Mouse (Mus musculus) right cerebral cortex, postnatal 36 days (tissue): ENCODE results near the gene Dmrt1.
"Not testable (repeated sequence)": the region's sequence is repeated elsewhere in the genome, so short reads cannot be mapped to it uniquely, and the experiment has no call there.

Source experiments
- DNase-seq, 2 experiments: peaks; one replicate each; pipeline ENCODE4 v3.0.0; 2022; ENCODE audit warnings: low spot score in 2 of 2, mixed read lengths in 1 of 2

The Dmrt1 gene

GRCm38 (mm10) chr19:25505360-25506196, at the start of gene Dmrt1:
Dmrt1 (plus strand) TSS chr19:25505618.
- no peak for DNase-seq

- DNase-seq: no peak
Observed at GRCm38 (mm10) chr19:25460760-25461159, 44.7 kb upstream of the Dmrt1 start.

GRCm38 (mm10) chr19:25461553-25462320, 43.7 kb upstream of the Dmrt1 start:
- DNase-seq: no peak

- DNase-seq: not testable (repeated sequence)
Observed at GRCm38 (mm10) chr19:25475806-25476205, 29.6 kb upstream of the Dmrt1 start.

GRCm38 (mm10) chr19:25479152-25479669, 26.2 kb upstream of the Dmrt1 start:
- no peak for DNase-seq

- DNase-seq: no peak
Observed at GRCm38 (mm10) chr19:25480820-25481219, 24.6 kb upstream of the Dmrt1 start.

GRCm38 (mm10) chr19:25486561-25486960, 18.9 kb upstream of the Dmrt1 start:
- DNase-seq: no peak

- DNase-seq: no peak
Observed at GRCm38 (mm10) chr19:25487350-25487749, 18.1 kb upstream of the Dmrt1 start.

- no peak for DNase-seq
Observed at GRCm38 (mm10) chr19:25488546-25488945, 16.9 kb upstream of the Dmrt1 start.

- DNase-seq: no peak
Observed at GRCm38 (mm10) chr19:25489546-25489945, 15.9 kb upstream of the Dmrt1 start.

GRCm38 (mm10) chr19:25497434-25497833, 8.0 kb upstream of the Dmrt1 start:
- no peak for DNase-seq

GRCm38 (mm10) chr19:25504878-25505277, 540 bp upstream of the Dmrt1 start:
- DNase-seq: no peak

- DNase-seq: no peak
Observed at GRCm38 (mm10) chr19:25506616-25507015, 1.2 kb downstream of the Dmrt1 start.

GRCm38 (mm10) chr19:25514986-25515530, 9.6 kb downstream of the Dmrt1 start:
- DNase-seq: no peak

GRCm38 (mm10) chr19:25524156-25524555, 18.7 kb downstream of the Dmrt1 start:
- no peak for DNase-seq

GRCm38 (mm10) chr19:25525726-25526125, 20.3 kb downstream of the Dmrt1 start:
- no peak for DNase-seq

- no peak for DNase-seq
Observed at GRCm38 (mm10) chr19:25529673-25530072, 24.3 kb downstream of the Dmrt1 start.

GRCm38 (mm10) chr19:25545714-25546340, 40.4 kb downstream of the Dmrt1 start:
- peak; percentile 15 to 23 for DNase-seq

- DNase-seq: no peak
Observed at GRCm38 (mm10) chr19:25547086-25547643, 41.7 kb downstream of the Dmrt1 start.

GRCm38 (mm10) chr19:25550346-25550745, 44.9 kb downstream of the Dmrt1 start:
- no peak for DNase-seq

- DNase-seq: no peak
Observed at GRCm38 (mm10) chr19:25551053-25551452, 45.6 kb downstream of the Dmrt1 start.
